ENCODE assay signal across 9 mouse cellular contexts in genomic region chr13:16829589-16829988, GRCm38 (mm10).
DNase-seq lines count a peak whose midpoint lies in the region; ATAC-seq and TF ChIP-seq lines count a peak whose summit lies in the region.
"Had no signal": no experiment of that assay in that cellular context is flagged by ENCODE, and none has a peak within 500 bp of the region (broad histone marks: within the 10 kb centered on the region; RNA-seq: fewer than 3 reads in every experiment).

No protein-coding gene starts in this region.

- H3K4me1 ChIP-seq in heart, embryonic 13.5 days, result peaks cover 19% of the 10 kb centered on the region
- H3K4me1 ChIP-seq in lung, embryonic 14.5 days (ENCODE audit: insufficient read depth), result no peaks in the 10 kb centered on the region

- H3K36me3 ChIP-seq in heart, embryonic 13.5 days, result no peaks in the 10 kb centered on the region
- H3K36me3 ChIP-seq in lung, embryonic 14.5 days (ENCODE audit: insufficient read depth), result no peaks in the 10 kb centered on the region
- H3K36me3 ChIP-seq: limb, embryonic 15.5 days had no signal

- TF ChIP-seq CTCF in lung, embryonic 14.5 days (IDR thresholded peaks at IDR 0.05; ENCODE audit: low read depth), result no peak

- H3K9ac ChIP-seq in heart, embryonic 13.5 days, result no peak overlapping the region
- H3K9ac ChIP-seq in lung, embryonic 14.5 days, result no peak overlapping the region
- H3K9ac ChIP-seq: limb, embryonic 15.5 days had no signal

- peak overlapping the region; percentile 32; the same call in 1 of the 2 replicates for H3K27ac ChIP-seq in heart, embryonic 13.5 days (replicated peaks)
- no peak overlapping the region for H3K27ac ChIP-seq in lung, embryonic 14.5 days (ENCODE audit: low read depth)
- H3K27ac ChIP-seq: limb, embryonic 15.5 days had no signal

- no peak for DNase-seq in heart, postnatal 25 days (ENCODE audit: low spot score)
- peak; percentile 74 for DNase-seq in lung, embryonic 14.5 days
- no peak for DNase-seq in lung, postnatal 36 days
- peak; percentile 69 for DNase-seq in ZHBTc4 (ENCODE audit: low read depth, low spot score)
- DNase-seq in kidney, postnatal 14 days, result peak; percentile 32
- no peak for DNase-seq in urinary bladder, postnatal 4 days (ENCODE audit: low spot score in 2 of 2)
- DNase-seq: thymus, postnatal 36 days had no signal

- ATAC-seq in heart, embryonic 13.5 days (ENCODE audit: extremely low read depth, insufficient number of reproducible peaks, low FRiP score, low TSS enrichment), result no peak
- peak; percentile 63; the same call in 1 of the 2 replicates for ATAC-seq in lung, embryonic 14.5 days (ENCODE audit: insufficient read depth)

- intact Hi-C loops in heart, postnatal 25 days (cut with DNase I), result loop anchor here (10.0 kb wide), 1 partner anchor 815 kb away; the partner anchor contains the start of gene Inhba

- H3K4me2 ChIP-seq in heart, embryonic 13.5 days, result no peak overlapping the region
- no peak overlapping the region for H3K4me2 ChIP-seq in lung, embryonic 14.5 days
- H3K4me2 ChIP-seq: limb, embryonic 15.5 days had no signal

- no peaks in the 10 kb centered on the region for H3K27me3 ChIP-seq in heart, embryonic 13.5 days (replicated peaks)
- no peaks in the 10 kb centered on the region for H3K27me3 ChIP-seq in lung, embryonic 14.5 days (ENCODE audit: insufficient read depth, low read length)
- H3K27me3 ChIP-seq: limb, embryonic 15.5 days had no signal

- no peak overlapping the region for H3K4me3 ChIP-seq in heart, embryonic 13.5 days
- H3K4me3 ChIP-seq in lung, embryonic 14.5 days (ENCODE audit: low read depth, low read length), result no peak overlapping the region
- H3K4me3 ChIP-seq: limb, embryonic 15.5 days had no signal

- 37% methylated on average over 2 of the region's 2 CpGs for WGBS in heart, embryonic 13.5 days
- WGBS in lung, embryonic 14.5 days, result 47% methylated on average over 2 of the region's 2 CpGs

- H3K9me3 ChIP-seq in heart, embryonic 13.5 days, result no peaks in the 10 kb centered on the region
- no peaks in the 10 kb centered on the region for H3K9me3 ChIP-seq in lung, embryonic 14.5 days (ENCODE audit: low read depth, low read length)
- H3K9me3 ChIP-seq: limb, embryonic 15.5 days had no signal

Comparison
In these comparisons a context has a peak if more than half of its experiments do, and no peak if none do; other contexts are left out.
1. DNase-seq: peak in lung, embryonic 14.5 days (single experiment), ZHBTc4 (single experiment) and kidney, postnatal 14 days (single experiment); none in heart, postnatal 25 days (single experiment), lung, postnatal 36 days (single experiment) and urinary bladder, postnatal 4 days (0 of 2).